Comparison of ENCODE assay signal across 15 mouse cellular contexts in genomic region chr1:38384457-38385121, GRCm38 (mm10).
A peak's percentile ranks its signal among the peaks of the same experiment; 100 is the strongest.
DNase-seq lines count a peak whose midpoint lies in the region; ATAC-seq and TF ChIP-seq lines count a peak whose summit lies in the region.
"Had no signal": no experiment of that assay in that cellular context is flagged by ENCODE, and none has a peak within 500 bp of the region (broad histone marks: within the 10 kb centered on the region; RNA-seq: fewer than 3 reads in every experiment).

No protein-coding gene starts in this region.

- H3K27me3 ChIP-seq in heart, embryonic 13.5 days (replicated peaks), result no peaks in the 10 kb centered on the region
- H3K27me3 ChIP-seq in liver, postnatal 0 days (ENCODE audit: insufficient read depth, low read length), result no peaks in the 10 kb centered on the region
- H3K27me3 ChIP-seq: forebrain, embryonic 15.5 days; limb, embryonic 15.5 days had no signal

- TF ChIP-seq EP300 in liver, postnatal 0 days (IDR thresholded peaks at IDR 0.05; ENCODE audit: low read depth), result no peak

- DNase-seq in heart, postnatal 25 days (ENCODE audit: low spot score), result no peak
- DNase-seq in ES-CJ7 (ENCODE audit: low read depth, low spot score), result peak; percentile 11
- peak; percentile 60 for DNase-seq in brain, adult 2 months (ENCODE audit: low read depth, low spot score)
- no peak for DNase-seq in liver, postnatal 0 days
- DNase-seq in layer of hippocampus, postnatal 14 days (ENCODE audit: low spot score in 2 of 2), result no peak
- no peak for DNase-seq in layer of hippocampus, adult 9-11 months
- DNase-seq: adrenal gland, adult 8-10 months; cerebellum, postnatal 36 days; gastrocnemius, postnatal 36 days; heart, postnatal 36 days; kidney, postnatal 14 days had no signal

- 0 out of 2 replicates have a peak overlapping the region, but pooled peaks have one; percentile 12 for H3K9ac ChIP-seq in heart, embryonic 13.5 days
- no peak overlapping the region for H3K9ac ChIP-seq in liver, postnatal 0 days (replicated peaks)
- H3K9ac ChIP-seq: forebrain, embryonic 15.5 days; limb, embryonic 15.5 days had no signal

- WGBS in heart, embryonic 13.5 days, result 27% methylated on average over 16 of the region's 16 CpGs
- 41% methylated on average over 16 of the region's 16 CpGs for WGBS in liver, postnatal 0 days (ENCODE audit: insufficient replicate concordance)

- 0 out of 2 replicates have a peak overlapping the region, but pooled peaks have one; percentile 22 for H3K27ac ChIP-seq in heart, embryonic 13.5 days (replicated peaks)
- no peak overlapping the region for H3K27ac ChIP-seq in liver, postnatal 0 days (ENCODE audit: low read depth)
- H3K27ac ChIP-seq: forebrain, embryonic 15.5 days; limb, embryonic 15.5 days had no signal

- H3K4me1 ChIP-seq in heart, embryonic 13.5 days, result peaks cover 21% of the 10 kb centered on the region
- no peaks in the 10 kb centered on the region for H3K4me1 ChIP-seq in liver, postnatal 0 days (ENCODE audit: insufficient read depth)

- H3K9me3 ChIP-seq in heart, embryonic 13.5 days, result peaks cover 6% of the 10 kb centered on the region
- H3K9me3 ChIP-seq in liver, postnatal 0 days (ENCODE audit: low read length), result no peaks in the 10 kb centered on the region
- H3K9me3 ChIP-seq: forebrain, embryonic 15.5 days; limb, embryonic 15.5 days had no signal

- H3K36me3 ChIP-seq in heart, embryonic 13.5 days, result no peaks in the 10 kb centered on the region
- no peaks in the 10 kb centered on the region for H3K36me3 ChIP-seq in liver, postnatal 0 days (replicated peaks; ENCODE audit: insufficient read depth, low read length)
- H3K36me3 ChIP-seq: forebrain, embryonic 15.5 days had no signal

- ATAC-seq in heart, embryonic 13.5 days (ENCODE audit: extremely low read depth, insufficient number of reproducible peaks, low FRiP score, low TSS enrichment), result no peak
- peak; percentile 21; the same call in 1 of the 2 replicates for ATAC-seq in liver, postnatal 0 days
- no peak for ATAC-seq in CD4-positive, CD25-positive, alpha-beta regulatory T cell, adult 4 months
- ATAC-seq: forebrain, embryonic 15.5 days had no signal

- TF ChIP-seq CTCF in liver, postnatal 0 days (IDR thresholded peaks at IDR 0.05; ENCODE audit: low read depth), result no peak

- H3K4me3 ChIP-seq in heart, embryonic 13.5 days, result no peak overlapping the region
- no peak overlapping the region for H3K4me3 ChIP-seq in liver, postnatal 0 days (ENCODE audit: low read depth, low read length)
- H3K4me3 ChIP-seq: forebrain, embryonic 15.5 days; limb, embryonic 15.5 days had no signal

- intact Hi-C loops in heart, postnatal 25 days (cut with DNase I), result no loop called here

- H3K4me2 ChIP-seq in heart, embryonic 13.5 days, result peak overlapping the region; percentile 30
- no peak overlapping the region for H3K4me2 ChIP-seq in liver, postnatal 0 days (ENCODE audit: low read depth, low read length)
- H3K4me2 ChIP-seq: forebrain, embryonic 15.5 days; limb, embryonic 15.5 days had no signal

Comparison
In these comparisons a context has a peak if more than half of its experiments do, and no peak if none do; other contexts are left out.
1. DNase-seq: peak in ES-CJ7 (single experiment) and brain, adult 2 months (single experiment); none in heart, postnatal 25 days (single experiment), liver, postnatal 0 days (single experiment), layer of hippocampus, postnatal 14 days (0 of 2) and layer of hippocampus, adult 9-11 months (single experiment).